Comparison of ENCODE assay signal across 27 mouse cellular contexts in the genomic region with DNA sequence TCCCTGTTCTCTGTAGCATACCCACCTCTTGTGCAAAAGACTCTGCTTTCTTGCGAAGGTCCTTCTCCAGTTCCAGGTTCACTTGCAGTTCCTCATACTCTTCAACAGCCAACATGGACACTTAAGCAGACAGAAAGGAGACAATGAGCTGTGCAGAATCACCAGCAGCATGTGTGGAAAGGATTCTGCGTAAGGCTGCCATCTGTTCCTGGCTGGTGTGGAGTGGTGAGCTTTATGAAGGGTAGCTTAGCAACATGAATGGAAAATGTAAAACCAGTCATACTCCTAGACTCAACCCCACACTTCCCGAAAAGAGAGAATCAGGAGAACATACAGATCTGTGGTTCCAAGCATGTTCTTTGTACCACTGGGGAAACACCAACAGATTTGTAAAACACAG. TPM values are rescaled to one million over a fixed set of nuclear protein-coding genes. Genes with fewer than 3 reads are reported as not detected.
DNase-seq lines count a peak whose midpoint lies in the region; ATAC-seq lines count a peak whose summit lies in the region.
"Had no signal": no experiment of that assay in that cellular context is flagged by ENCODE, and none has a peak within 500 bp of the region (broad histone marks: within the 10 kb centered on the region; RNA-seq: fewer than 3 reads in every experiment).

No protein-coding gene starts in this region.

- no peak overlapping the region for H3K9ac ChIP-seq in forebrain, embryonic 13.5 days
- H3K9ac ChIP-seq: heart, embryonic 15.5 days; neural tube, embryonic 15.5 days had no signal

- no peaks in the 10 kb centered on the region for H3K4me1 ChIP-seq in forebrain, embryonic 13.5 days
- no peaks in the 10 kb centered on the region for H3K4me1 ChIP-seq in forebrain, embryonic 10.5 days
- H3K4me1 ChIP-seq: embryonic facial prominence, embryonic 10.5 days; heart, embryonic 15.5 days; megakaryocyte, embryonic 14.5 days had no signal

- ATAC-seq in forebrain, embryonic 13.5 days, result peak; percentile 66; the same call in 1 of the 2 replicates
- ATAC-seq: activated CD4-positive, CD25-positive, alpha-beta regulatory T cell, adult 4 months; hindbrain, embryonic 16.5 days; intestine, embryonic 16.5 days had no signal

- no peak overlapping the region for H3K4me3 ChIP-seq in forebrain, embryonic 13.5 days
- H3K4me3 ChIP-seq in forebrain, embryonic 10.5 days, result no peak overlapping the region
- H3K4me3 ChIP-seq: embryonic facial prominence, embryonic 10.5 days; heart, adult 2 months; heart, embryonic 15.5 days; megakaryocyte, embryonic 14.5 days; neural tube, embryonic 15.5 days had no signal

- peaks cover 3% of the 10 kb centered on the region; the same call in 1 of the 2 replicates for H3K36me3 ChIP-seq in forebrain, embryonic 13.5 days (ENCODE audit: poor library complexity, severe bottlenecking)
- peaks cover 2% of the 10 kb centered on the region; the same call in 1 of the 2 replicates for H3K36me3 ChIP-seq in forebrain, embryonic 10.5 days (replicated peaks)
- H3K36me3 ChIP-seq: heart, embryonic 15.5 days had no signal

- WGBS in forebrain, embryonic 13.5 days, result 85% methylated on average over 3 of the region's 3 CpGs
- 89% methylated on average over 3 of the region's 3 CpGs for WGBS in forebrain, embryonic 10.5 days

- H3K27ac ChIP-seq in forebrain, embryonic 13.5 days, result no peak overlapping the region
- no peak overlapping the region for H3K27ac ChIP-seq in forebrain, embryonic 10.5 days
- H3K27ac ChIP-seq: embryonic facial prominence, embryonic 10.5 days; heart, adult 2 months; heart, embryonic 15.5 days had no signal

- H3K27me3 ChIP-seq in forebrain, embryonic 13.5 days, result no peaks in the 10 kb centered on the region
- peaks cover 3% of the 10 kb centered on the region; the same call in 1 of the 2 replicates for H3K27me3 ChIP-seq in forebrain, embryonic 10.5 days (ENCODE audit: poor library complexity, severe bottlenecking)
- H3K27me3 ChIP-seq: heart, embryonic 15.5 days; neural tube, embryonic 15.5 days had no signal

- H3K4me2 ChIP-seq in forebrain, embryonic 13.5 days, result no peak overlapping the region
- H3K4me2 ChIP-seq: heart, embryonic 15.5 days; liver, embryonic 11.5 days; neural tube, embryonic 15.5 days had no signal

- no peak for DNase-seq in forebrain, embryonic 10.5 days (ENCODE audit: extremely low spot score, low spot score)
- DNase-seq in left cerebral cortex, postnatal 14 days (ENCODE audit: low spot score in 2 of 2), result peak; percentile 49 to 60
- DNase-seq in left cerebral cortex, postnatal 4 days, result no peak
- DNase-seq in layer of hippocampus, adult 8-10 months (ENCODE audit: low spot score in 2 of 2), result peak; percentile 72 to 75
- DNase-seq in right cerebral cortex, postnatal 10 days (ENCODE audit: low spot score in 2 of 2), result peak; percentile 65 to 78
- no peak for DNase-seq in cerebellum, postnatal 36 days
- no peak for DNase-seq in embryo, embryonic 11 days
- DNase-seq: adrenal gland, postnatal 10 days; cerebellum, adult 11-12 months; gastrocnemius, postnatal 14 days; heart, adult 2 months; heart, postnatal 4 days; kidney, postnatal 4 days; lung, adult 18-20 months; lung, postnatal 14 days; midbrain, embryonic 14.5 days; thymus, adult 18-20 months; thymus, postnatal 4 days had no signal

- no peaks in the 10 kb centered on the region for H3K9me3 ChIP-seq in forebrain, embryonic 13.5 days (replicated peaks)
- H3K9me3 ChIP-seq in forebrain, embryonic 10.5 days, result no peaks in the 10 kb centered on the region
- H3K9me3 ChIP-seq: embryonic facial prominence, embryonic 10.5 days; heart, embryonic 15.5 days; megakaryocyte, embryonic 14.5 days; neural tube, embryonic 15.5 days had no signal

- intact Hi-C loops in left cerebral cortex, postnatal 14 days (cut with DNase I), result no loop called here
- intact Hi-C loops in left cerebral cortex, postnatal 4 days (cut with DNase I), result no loop called here

RNA-seq across cellular contexts. Expression of a gene that starts 47.8 kb away (rescaled TPM):
- 24.0 and 25.3 TPM in 2 replicates for polyA plus RNA-seq in forebrain, embryonic 13.5 days (2015; fragmentation: Nextera tagmentation; extraction: Ambion mirVana)
- polyA plus RNA-seq in forebrain, embryonic 10.5 days (2016; fragmentation: Nextera tagmentation; extraction: Ambion mirVana), result 4.1 and 4.7 TPM in 2 replicates
- total RNA-seq in left cerebral cortex, postnatal 14 days (2021), result 10 to 100 TPM; 36.8 to 37.9 TPM
- 100 to 1,000 TPM; 154 to 163 TPM for total RNA-seq in left cerebral cortex, postnatal 4 days (2021)
- total RNA-seq in layer of hippocampus, adult 8-10 months (2022), result 10 to 100 TPM; 24.6 to 29.8 (median 26.3) TPM

Comparison
In these comparisons a context has a peak if more than half of its experiments do, and no peak if none do; other contexts are left out.
1. DNase-seq: peak in left cerebral cortex, postnatal 14 days (2 of 2), layer of hippocampus, adult 8-10 months (2 of 2) and right cerebral cortex, postnatal 10 days (2 of 2); none in forebrain, embryonic 10.5 days (single experiment), left cerebral cortex, postnatal 4 days (single experiment), cerebellum, postnatal 36 days (0 of 2) and embryo, embryonic 11 days (single experiment).